Mouse (Mus musculus) stomach, postnatal 0 days (tissue): ENCODE data around the gene Oaz2. TPM values are rescaled to one million over a fixed set of nuclear protein-coding genes. Genes with fewer than 3 reads are reported as not detected.

Experiments
- ATAC-seq: fragments of 200-750 bp; cut with Nextera tagmentation; 2 replicates; pipeline ENCODE4 v1.8.0; 2017; ENCODE audit not compliant: low FRiP score, low TSS enrichment
- DNase-seq: peaks from one replicate; pipeline ENCODE4 v3.0.0-alpha.2; 2016; ENCODE audit warnings: low spot score
- H3K27ac ChIP-seq: fragments of 300-500 bp; sonication (generic); replicated peaks from 2 replicates; pipeline ENCODE4 v1.5.1; 2014; ENCODE audit warnings: mild to moderate bottlenecking, control low read depth
- H3K27me3 ChIP-seq: fragments of 300-500 bp; sonication (generic); 2 replicates; pipeline ENCODE4 v1.6.1; 2014; ENCODE audit warnings: low read length; ENCODE audit not compliant: control insufficient read depth, insufficient read depth
- H3K36me3 ChIP-seq: fragments of 300-500 bp; sonication (generic); 2 replicates; pipeline ENCODE4 v1.6.1; 2014; ENCODE audit warnings: low read length, mixed read lengths; ENCODE audit not compliant: control insufficient read depth, insufficient read depth
- H3K4me1 ChIP-seq: fragments of 300-500 bp; sonication (generic); replicated peaks from 2 replicates; pipeline ENCODE4 v1.6.1; 2014; ENCODE audit warnings: antibody characterized with exemption; ENCODE audit not compliant: control insufficient read depth, insufficient read depth
- H3K4me2 ChIP-seq: fragments of 300-500 bp; sonication (generic); replicated peaks from 2 replicates; pipeline ENCODE4 v1.6.1; 2014; ENCODE audit warnings: low read depth, mild to moderate bottlenecking, control low read depth, moderate library complexity
- H3K4me3 ChIP-seq: fragments of 300-500 bp; sonication (generic); 2 replicates; pipeline ENCODE4 v1.5.1; 2014; ENCODE audit warnings: low read depth, low read length, control low read depth
- H3K9ac ChIP-seq: fragments of 300-500 bp; sonication (generic); 2 replicates; pipeline ENCODE4 v1.6.1; 2014; ENCODE audit warnings: mild to moderate bottlenecking, low read length, control low read depth, mixed read lengths
- H3K9me3 ChIP-seq: fragments of 300-500 bp; sonication (generic); 2 replicates; pipeline ENCODE4 v1.6.1; 2016; ENCODE audit warnings: low read length; ENCODE audit not compliant: control insufficient read depth
- CTCF ChIP-seq: IDR thresholded peaks from 2 replicates; pipeline ENCODE4 v1.5.1; 2016; ENCODE audit warnings: antibody characterized with exemption, low read depth, mild to moderate bottlenecking, moderate library complexity
- EP300 ChIP-seq: optimal IDR thresholded peaks from 2 replicates; pipeline ENCODE3; 2016; ENCODE audit warnings: antibody characterized with exemption
- WGBS: fragments of 180-500 bp; shearing (Covaris S2); extraction: QIAGEN DNeasy Blood & Tissue Kit; methylation state at CpG from one replicate; pipeline ENCODE4 v1.1.7; 2014; 5-methylcytosine and 5-hydroxymethylcytosine counted together
- polyA plus RNA-seq: library from polyadenylated mRNA; unstranded; fragments of >200 nt; fragmentation: Nextera tagmentation; extraction: Ambion mirVana; gene quantifications from 2 replicates; pipeline ENCODE4 v1.2.1, GENCODE M21; 2015

The Oaz2 gene
- polyA plus RNA-seq, 1 experiment from 2014 or later: 138 TPM

DNA sequence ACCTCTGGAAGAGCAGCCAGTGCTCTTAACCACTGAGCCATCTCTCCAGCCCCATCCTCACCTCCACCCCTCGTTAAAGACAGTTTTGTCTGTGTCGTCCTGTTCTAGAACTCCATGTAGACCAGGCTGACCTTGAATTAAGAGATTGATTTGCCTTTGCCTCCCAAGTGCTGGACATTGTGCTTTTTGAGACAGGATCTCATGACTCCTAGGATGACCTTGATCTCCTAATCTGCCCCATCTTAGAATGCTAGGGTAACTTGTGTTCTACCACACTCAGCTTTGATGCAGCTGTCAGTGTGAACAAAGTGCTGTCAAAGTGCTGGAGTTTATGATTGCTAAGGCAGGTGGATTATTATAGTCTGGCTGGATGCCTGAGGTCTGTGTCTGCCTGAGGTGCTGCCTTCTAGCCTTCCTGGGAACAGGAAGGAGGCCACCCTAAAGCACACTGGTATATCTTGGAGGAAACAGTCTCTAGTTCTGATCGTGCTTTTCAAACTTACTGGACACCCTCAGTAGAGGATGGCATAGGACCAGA is 13.0 kb upstream of the Oaz2 start:
- H3K9ac ChIP-seq: no peak overlapping the region
- no peak for ATAC-seq
- no peak overlapping the region for H3K4me2 ChIP-seq
- no peaks in the 10 kb centered on the region for H3K36me3 ChIP-seq
- no peak for TF ChIP-seq EP300
- TF ChIP-seq CTCF: no peak
- DNase-seq: no peak
- H3K9me3 ChIP-seq: no peaks in the 10 kb centered on the region
- no peak overlapping the region for H3K4me3 ChIP-seq
- 0 out of 2 replicates have a peak, but pooled peaks cover 2% of the 10 kb centered on the region for H3K4me1 ChIP-seq
- 88% methylated on average over 3 of the region's 3 CpGs for WGBS
- no peak overlapping the region for H3K27ac ChIP-seq
- H3K27me3 ChIP-seq: no peaks in the 10 kb centered on the region

- Histone ChIP-seq H3K36me3 (no peaks in the 10 kb centered on the region), H3K9ac (no peak overlapping the region), H3K27ac (no peak overlapping the region), H3K27me3 (no peaks in the 10 kb centered on the region), H3K9me3 (no peaks in the 10 kb centered on the region), H3K4me1 (no peaks in the 10 kb centered on the region), H3K4me3 (no peak overlapping the region), H3K4me2 (no peak overlapping the region)
- no peak for ATAC-seq
- TF ChIP-seq CTCF (no peak), EP300 (no peak)
- no peak for DNase-seq
- 68% methylated on average over 8 of the region's 8 CpGs for WGBS
These were observed 12.3 kb upstream of the Oaz2 start for GRCm38 (mm10) chr9:65655540-65655939.

DNA sequence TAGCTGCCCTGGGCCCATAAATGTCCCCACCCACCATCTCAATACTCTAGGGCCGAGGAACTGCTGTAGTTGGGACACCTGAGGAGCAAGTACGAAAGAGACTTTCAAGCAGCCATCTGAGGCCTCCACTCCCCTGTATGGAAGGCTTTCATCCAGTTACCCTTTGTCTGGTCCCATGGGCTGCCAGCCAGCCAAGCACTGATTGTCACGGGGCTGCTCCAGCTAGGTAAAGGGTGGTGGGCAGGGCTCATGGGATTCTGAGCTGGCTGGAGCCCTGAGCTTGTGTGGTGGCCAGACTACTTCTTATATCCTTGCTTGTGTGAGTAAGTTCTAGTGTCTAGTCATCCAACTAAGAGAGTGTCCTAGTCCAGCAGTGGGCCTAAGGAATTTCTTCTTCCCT is 10.6 kb upstream of the Oaz2 start:
- Histone ChIP-seq H3K27ac (no peak overlapping the region), H3K4me2 (no peak overlapping the region), H3K9ac (no peak overlapping the region), H3K4me3 (no peak overlapping the region), H3K27me3 (no peaks in the 10 kb centered on the region), H3K4me1 (no peaks in the 10 kb centered on the region), H3K9me3 (no peaks in the 10 kb centered on the region), H3K36me3 (no peaks in the 10 kb centered on the region)
- 76% methylated on average over 3 of the region's 3 CpGs for WGBS
- no peak for TF ChIP-seq CTCF
- TF ChIP-seq EP300: no peak
- ATAC-seq (no peak), DNase-seq (no peak)

- Histone ChIP-seq H3K9ac (no peak overlapping the region), H3K36me3 (no peaks in the 10 kb centered on the region), H3K4me2 (no peak overlapping the region), H3K9me3 (no peaks in the 10 kb centered on the region), H3K27ac (no peak overlapping the region), H3K4me1 (no peaks in the 10 kb centered on the region), H3K4me3 (no peak overlapping the region), H3K27me3 (no peaks in the 10 kb centered on the region)
- DNase-seq (no peak), ATAC-seq (peak; percentile 12; the same call in 1 of the 2 replicates)
- TF ChIP-seq EP300 (no peak), CTCF (peak; percentile 67)
- 55% methylated on average over 5 of the region's 5 CpGs for WGBS
These were observed 6.8 kb upstream of the Oaz2 start for GRCm38 (mm10) chr9:65661029-65661428.

GRCm38 (mm10) chr9:65661493-65661892 is 6.3 kb upstream of the Oaz2 start:
- no peak overlapping the region for H3K4me3 ChIP-seq
- no peak overlapping the region for H3K27ac ChIP-seq
- no peaks in the 10 kb centered on the region for H3K36me3 ChIP-seq
- no peak overlapping the region for H3K4me2 ChIP-seq
- ATAC-seq: no peak
- TF ChIP-seq CTCF: no peak
- TF ChIP-seq EP300: no peak
- DNase-seq: no peak
- 75% methylated on average over 1 of the region's 1 CpGs for WGBS
- no peaks in the 10 kb centered on the region for H3K27me3 ChIP-seq
- H3K9ac ChIP-seq: no peak overlapping the region
- H3K9me3 ChIP-seq: no peaks in the 10 kb centered on the region
- H3K4me1 ChIP-seq: no peaks in the 10 kb centered on the region

DNA sequence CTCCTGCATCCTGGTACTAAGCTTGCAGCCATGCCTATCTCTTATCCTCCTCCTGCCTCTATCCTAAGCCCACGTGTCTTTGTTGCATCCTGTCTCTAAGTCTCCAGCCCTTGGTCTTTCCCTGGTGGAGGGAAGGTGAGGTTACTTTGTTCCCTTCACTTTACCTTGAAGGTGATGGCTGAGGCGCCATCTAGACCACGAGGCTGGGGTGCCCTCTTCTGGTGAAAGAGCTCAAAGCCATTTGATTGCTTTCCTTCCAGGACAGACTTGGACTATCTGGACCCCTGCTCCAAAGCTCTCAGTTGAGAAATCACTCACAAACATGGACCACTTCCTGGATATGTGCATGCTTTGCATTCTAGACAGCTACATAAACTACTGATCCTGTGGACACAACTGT is 3.6 kb upstream of the Oaz2 start:
- DNase-seq (peak; percentile 73), ATAC-seq (peak; percentile 18; the same call in 1 of the 2 replicates)
- WGBS: 5% methylated on average over 3 of the region's 3 CpGs

More for the DNA sequence above, 3.6 kb upstream of the Oaz2 start:
- H3K4me3 ChIP-seq: no peak overlapping the region
- H3K9ac ChIP-seq: no peak overlapping the region
- no peaks in the 10 kb centered on the region for H3K4me1 ChIP-seq
- H3K9me3 ChIP-seq: no peaks in the 10 kb centered on the region
- H3K36me3 ChIP-seq: no peaks in the 10 kb centered on the region
- no peak overlapping the region for H3K4me2 ChIP-seq
- no peak overlapping the region for H3K27ac ChIP-seq
- no peaks in the 10 kb centered on the region for H3K27me3 ChIP-seq
- TF ChIP-seq CTCF (peak; percentile 95), EP300 (no peak)
